Mouse (Mus musculus): ENCODE data around the gene Sbf2. TPM values are rescaled to one million over a fixed set of nuclear protein-coding genes. Genes with fewer than 3 reads are reported as not detected.

Gene Sbf2
- total and polyA plus RNA-seq, 3 experiments = 1.3 to 4.4 TPM; not detected in 1

DNA sequence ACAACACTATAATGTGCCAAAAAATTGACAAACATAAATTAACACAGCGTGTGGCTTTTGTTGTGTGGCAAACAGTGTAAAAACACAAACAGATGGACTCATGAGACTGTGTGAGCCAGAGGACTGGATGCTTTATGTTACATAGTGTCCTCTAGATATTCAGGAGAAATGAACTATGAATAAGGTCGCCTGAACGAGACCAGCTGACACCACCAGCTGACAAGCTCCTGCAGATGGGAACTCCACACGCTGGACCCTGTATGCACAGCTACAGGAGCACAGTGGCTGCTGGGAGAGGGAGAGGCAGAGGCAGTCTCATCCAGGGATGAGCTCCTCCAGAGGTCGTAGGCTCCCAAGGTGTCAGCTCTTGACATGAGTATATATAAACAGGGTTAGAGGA is 293.6 kb downstream of the Sbf2 start:
- no peaks in the 10 kb centered on the region for H3K9me3 ChIP-seq (replicated peaks; ENCODE audit: insufficient read depth, low read length)
- peaks cover 0 to 3% of the 10 kb centered on the region in 2 experiments; a peak in 1 of 4 replicates for H3K36me3 ChIP-seq (ENCODE audit: control insufficient read depth in 1 of 2, insufficient read depth in 2 of 2, low read length in 2 of 2)
- DNase-seq (ENCODE audit: low read depth, low spot score) = no peak
- H3K4me1 ChIP-seq (ENCODE audit: control insufficient read depth in 1 of 2, insufficient read depth in 2 of 2, low read length in 2 of 2) = peaks cover 3% of the 10 kb centered on the region in 2 experiments
- H3K27me3 ChIP-seq (ENCODE audit: control insufficient read depth in 1 of 2, insufficient read depth in 2 of 2, low read length in 2 of 2) = no peaks in the 10 kb centered on the region; a peak in 1 of 4 replicates
- no peaks in the 10 kb centered on the region for H3K79me2 ChIP-seq (ENCODE audit: control insufficient read depth, insufficient read depth, low read length, poor library complexity)
- no peak for TF ChIP-seq USF2 (IDR thresholded peaks at IDR 0.05; ENCODE audit: borderline replicate concordance in 1 of 2, insufficient read depth in 1 of 2, low read depth in 1 of 2, low read length in 2 of 2)
- TF ChIP-seq MAX (IDR thresholded peaks at IDR 0.05; ENCODE audit: low read length) = no peak
- no peak for TF ChIP-seq NRF1 (IDR thresholded peaks at IDR 0.05; ENCODE audit: insufficient read depth, low read depth, low read length, poor library complexity, severe bottlenecking)
- TF ChIP-seq ETS1 (IDR thresholded peaks at IDR 0.05; ENCODE audit: low read depth, low read length) = no peak
- TF ChIP-seq TCF12 (IDR thresholded peaks at IDR 0.05; ENCODE audit: low read depth, low read length) = no peak
- TF ChIP-seq TAL1 (IDR thresholded peaks at IDR 0.05; ENCODE audit: low read length) = no peak
- TF ChIP-seq KAT2A (conservative IDR thresholded peaks at IDR 0.05; ENCODE audit: low read depth, low read length) = no peak
- no peak for TF ChIP-seq JUND (IDR thresholded peaks at IDR 0.05; ENCODE audit: low read depth, low read length)
- no peak for TF ChIP-seq GABPA (IDR thresholded peaks at IDR 0.05; ENCODE audit: low read depth, low read length)
- no peak for TF ChIP-seq E2F4 (IDR thresholded peaks at IDR 0.05; ENCODE audit: borderline replicate concordance, low read depth, low read length)
- H3K27ac ChIP-seq (ENCODE audit: control insufficient read depth, low read depth, low read length) = no peak overlapping the region
- H3K4me3 ChIP-seq (ENCODE audit: control insufficient read depth in 1 of 2, insufficient read depth in 1 of 2, low read depth in 2 of 2, low read length in 2 of 2) = no peak overlapping the region
- H3K9ac ChIP-seq (ENCODE audit: control insufficient read depth, low read depth, low read length, poor library complexity, severe bottlenecking) = no peak overlapping the region

DNA sequence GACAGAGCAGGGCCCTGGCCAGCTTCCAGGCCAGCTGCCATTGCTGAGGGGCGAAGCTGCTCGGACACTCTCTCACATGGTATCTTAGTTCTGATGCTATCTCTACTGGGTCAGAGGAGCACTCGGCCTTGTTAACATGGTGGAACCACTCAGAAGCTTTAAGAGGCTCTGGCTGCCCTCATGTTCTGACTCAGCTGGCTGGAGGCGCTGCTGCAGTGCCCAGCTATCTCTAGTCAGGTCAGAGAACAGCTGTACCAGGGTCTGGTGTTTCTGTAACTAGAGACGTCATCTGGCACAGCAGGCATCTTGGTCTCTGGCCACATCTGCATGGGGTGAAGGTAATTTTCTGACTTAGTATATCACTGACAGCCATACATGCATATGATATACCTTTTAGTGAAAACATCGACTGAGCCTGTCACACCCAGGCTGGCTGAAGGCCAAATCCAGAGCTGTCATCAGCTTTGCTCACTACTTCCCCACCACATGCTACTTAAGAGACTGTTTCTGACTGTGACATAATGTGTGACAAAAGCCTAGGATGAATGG is 295.7 kb downstream of the Sbf2 start:
- Histone ChIP-seq H3K36me3 (ENCODE audit: control insufficient read depth in 1 of 2, insufficient read depth in 2 of 2, low read length in 2 of 2) (peaks cover 0 to 3% of the 10 kb centered on the region in 2 experiments; a peak in 1 of 4 replicates), H3K27me3 (ENCODE audit: control insufficient read depth in 1 of 2, insufficient read depth in 2 of 2, low read length in 2 of 2) (no peaks in the 10 kb centered on the region; a peak in 1 of 4 replicates), H3K4me1 (ENCODE audit: control insufficient read depth in 1 of 2, insufficient read depth in 2 of 2, low read length in 2 of 2) (peaks cover 3% of the 10 kb centered on the region in 2 experiments), H3K9me3 (replicated peaks; ENCODE audit: insufficient read depth, low read length) (no peaks in the 10 kb centered on the region), H3K27ac (ENCODE audit: control insufficient read depth, low read depth, low read length) (no peak overlapping the region), H3K79me2 (ENCODE audit: control insufficient read depth, insufficient read depth, low read length, poor library complexity) (no peaks in the 10 kb centered on the region), H3K9ac (ENCODE audit: control insufficient read depth, low read depth, low read length, poor library complexity, severe bottlenecking) (no peak overlapping the region), H3K4me3 (ENCODE audit: control insufficient read depth in 1 of 2, insufficient read depth in 1 of 2, low read depth in 2 of 2, low read length in 2 of 2) (no peak overlapping the region)
- peak; percentile 66 for TF ChIP-seq ETS1 (IDR thresholded peaks at IDR 0.05; ENCODE audit: low read depth, low read length)
- no peak; the same call in 1 of the 2 replicates for TF ChIP-seq SIN3A (IDR thresholded peaks at IDR 0.05; ENCODE audit: low read length)
- TF ChIP-seq EP300 (IDR thresholded peaks at IDR 0.05; ENCODE audit: low read depth in 1 of 2, low read length in 2 of 2) = 0 out of 4 replicates have a peak, but pooled peaks of 1 of the 2 experiments have one; percentile 4
- TF ChIP-seq TCF12 (IDR thresholded peaks at IDR 0.05; ENCODE audit: low read depth, low read length) = no peak
- no peak for TF ChIP-seq NRF1 (IDR thresholded peaks at IDR 0.05; ENCODE audit: insufficient read depth, low read depth, low read length, poor library complexity, severe bottlenecking)
- TF ChIP-seq CHD1 (IDR thresholded peaks at IDR 0.05; ENCODE audit: low read depth, low read length) = no peak
- peak; percentile 64 for TF ChIP-seq MXI1 (IDR thresholded peaks at IDR 0.05; ENCODE audit: low read depth, low read length)
- 0 out of 2 replicates have a peak, but pooled peaks have one; percentile 29 for TF ChIP-seq MAX (IDR thresholded peaks at IDR 0.05; ENCODE audit: low read length)
- peak; percentile 80 for DNase-seq (ENCODE audit: low read depth, low spot score)
